Mouse (Mus musculus): ENCODE results near the gene Gm10273.

- TF ChIP-seq CTCF (IDR thresholded peaks at IDR 0.05; ENCODE audit: low read depth) (no peak), EP300 (IDR thresholded peaks at IDR 0.05; ENCODE audit: low read depth) (no peak)
These were observed 28.2 kb upstream of the Gm10273 start for GRCm38 (mm10) chr10:59367206-59367605.
